Mouse (Mus musculus) brain, embryonic 14.5 days (tissue): ENCODE data around the gene Kat6b. TPM values are rescaled to one million over a fixed set of nuclear protein-coding genes. Genes with fewer than 3 reads are reported as not detected.
"Not testable (repeated sequence)": the region's sequence is repeated elsewhere in the genome, so short reads cannot be mapped to it uniquely, and the experiment has no call there.

Experiments
- DNase-seq: peaks from one replicate; pipeline ENCODE4 v3.0.0-alpha.2; 2011; ENCODE audit warnings: low read depth
- CTCF ChIP-seq: fragments of 200-500 bp; IDR thresholded peaks from 2 replicates; pipeline ENCODE4 v1.5.1; 2012; ENCODE audit warnings: inconsistent platforms, mild to moderate bottlenecking, moderate library complexity, borderline replicate concordance; ENCODE audit not compliant: insufficient read depth, insufficient read length; ENCODE audit errors: extremely low read depth
- POLR2A ChIP-seq: fragments of 200-500 bp; IDR thresholded peaks from 2 replicates; pipeline ENCODE4 v1.6.1; 2012; ENCODE audit warnings: mild to moderate bottlenecking, inconsistent platforms, borderline replicate concordance; ENCODE audit not compliant: poor library complexity, insufficient read depth, insufficient read length, severe bottlenecking; ENCODE audit errors: extremely low read depth
- polyA plus RNA-seq: library from polyadenylated mRNA; depleted of rRNA; stranded (reverse); fragments of >200 nt; gene quantifications from 2 replicates; pipeline ENCODE4 v1.2.3, GENCODE M21; 2012

The Kat6b gene
- polyA plus RNA-seq, 1 experiment = 42.7 TPM

DNA sequence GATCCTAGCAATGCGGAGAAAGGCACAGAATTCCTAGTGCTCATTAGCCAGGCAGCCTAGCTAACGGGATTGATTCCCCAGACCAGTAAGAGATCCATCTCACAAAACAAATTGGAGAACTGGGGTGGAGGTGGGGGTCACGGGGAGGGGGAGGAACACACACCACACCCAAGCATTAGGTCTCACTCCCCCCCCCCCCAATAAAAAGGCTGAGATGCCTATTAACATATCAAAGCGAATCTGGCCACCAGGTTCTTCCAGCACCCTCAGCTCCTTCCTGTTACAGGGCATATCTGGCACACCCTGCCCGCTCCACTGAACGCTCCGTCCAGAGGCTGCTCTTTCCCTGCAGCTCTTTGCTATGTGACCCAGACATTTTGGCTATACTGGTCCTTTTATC is 22.5 kb upstream of the Kat6b start:
- TF ChIP-seq POLR2A (no peak), CTCF (no peak)
- DNase-seq = no peak

DNA sequence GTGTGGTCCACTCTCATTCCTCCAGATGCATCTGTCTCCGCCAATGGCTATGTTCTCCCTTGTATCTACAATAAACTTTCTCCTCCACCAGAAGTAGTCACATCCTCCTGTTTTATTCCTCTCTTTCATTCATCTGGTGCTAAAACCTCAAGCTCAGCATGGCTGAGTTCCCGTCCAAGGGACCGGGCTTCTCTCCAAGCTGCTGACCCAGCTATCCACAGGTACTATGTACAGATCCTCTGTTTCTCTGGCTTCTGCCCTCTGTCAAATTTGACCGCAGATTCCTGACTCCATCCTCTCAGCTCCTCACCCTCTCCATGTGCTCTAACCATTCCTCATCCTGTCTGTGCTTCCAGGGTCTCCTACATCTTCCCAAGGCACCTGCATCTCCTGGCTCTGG is 22.1 kb upstream of the Kat6b start:
- no peak for TF ChIP-seq POLR2A
- no peak for TF ChIP-seq CTCF
- DNase-seq = no peak

DNA sequence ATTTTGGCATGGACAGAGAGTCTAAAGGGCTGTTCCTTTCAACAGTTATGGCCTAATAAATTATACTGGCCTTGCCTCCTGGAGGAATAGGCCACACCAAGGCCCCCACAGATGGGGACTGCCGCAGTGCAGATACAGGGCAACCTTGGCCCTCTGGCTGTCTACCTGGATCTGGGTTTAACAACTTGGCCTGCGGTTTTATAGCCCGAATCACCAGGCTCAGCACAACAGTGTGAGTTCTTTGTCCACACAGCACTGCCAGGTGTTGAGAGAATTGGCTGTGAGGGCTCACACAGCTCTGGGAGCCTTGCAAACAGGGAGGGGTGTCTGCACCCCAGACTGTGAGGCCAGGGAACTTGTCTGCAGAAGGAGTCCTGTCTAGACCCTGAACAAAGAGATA is 18.8 kb upstream of the Kat6b start:
- TF ChIP-seq CTCF = no peak
- TF ChIP-seq POLR2A = no peak

DNA sequence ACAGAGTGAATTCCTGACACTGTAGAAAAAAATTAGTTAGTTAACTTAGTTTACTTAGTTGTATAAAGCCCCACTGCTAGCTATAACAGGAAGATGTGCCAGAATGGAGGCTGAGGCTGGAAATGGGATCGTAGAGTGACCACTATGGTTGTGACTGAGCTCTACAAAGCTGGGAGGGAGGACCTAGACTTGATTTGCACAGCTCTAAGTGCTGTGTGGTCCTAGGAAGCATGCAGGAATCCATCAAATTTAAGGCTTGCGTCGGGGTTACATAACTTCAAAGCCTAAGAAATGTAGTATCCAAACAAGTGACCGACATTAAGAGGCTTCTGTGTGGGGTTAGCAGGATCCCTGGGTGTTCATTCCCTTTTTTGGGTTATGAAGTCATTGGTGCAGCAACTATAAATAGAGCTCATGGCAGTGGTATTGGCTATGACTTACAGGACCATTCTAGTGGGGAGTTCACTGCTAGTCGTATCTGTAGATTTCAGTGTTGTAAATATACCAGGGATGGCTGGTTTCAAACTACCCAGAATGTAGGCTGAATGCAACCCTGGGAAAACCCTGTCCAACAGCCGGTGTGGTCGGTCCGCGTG is 18.0 kb upstream of the Kat6b start:
- TF ChIP-seq CTCF (no peak), POLR2A (no peak)
- DNase-seq = no peak

More for the DNA sequence above, 18.8 kb upstream of the Kat6b start:
- DNase-seq = no peak

DNA sequence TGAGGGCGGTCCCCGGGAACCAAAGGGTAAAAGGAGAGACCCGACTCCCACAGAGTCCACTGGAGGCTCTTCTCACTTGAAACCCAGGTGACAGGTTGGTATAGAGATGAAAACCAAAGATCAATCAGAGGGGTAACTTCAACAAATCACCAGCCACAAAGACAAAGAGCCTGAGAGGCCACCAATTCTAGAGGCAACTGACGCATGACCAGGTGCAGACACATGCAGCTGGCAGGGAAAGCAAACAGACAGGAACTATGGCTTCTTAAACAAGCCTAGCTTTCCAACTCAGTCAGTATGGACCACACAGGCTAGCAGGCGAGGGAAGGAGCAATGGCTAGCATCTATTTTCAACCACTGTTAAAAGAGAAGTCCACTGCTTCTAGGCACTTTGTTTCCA is 10.8 kb upstream of the Kat6b start:
- TF ChIP-seq POLR2A (no peak), CTCF (no peak)
- DNase-seq = no peak

DNA sequence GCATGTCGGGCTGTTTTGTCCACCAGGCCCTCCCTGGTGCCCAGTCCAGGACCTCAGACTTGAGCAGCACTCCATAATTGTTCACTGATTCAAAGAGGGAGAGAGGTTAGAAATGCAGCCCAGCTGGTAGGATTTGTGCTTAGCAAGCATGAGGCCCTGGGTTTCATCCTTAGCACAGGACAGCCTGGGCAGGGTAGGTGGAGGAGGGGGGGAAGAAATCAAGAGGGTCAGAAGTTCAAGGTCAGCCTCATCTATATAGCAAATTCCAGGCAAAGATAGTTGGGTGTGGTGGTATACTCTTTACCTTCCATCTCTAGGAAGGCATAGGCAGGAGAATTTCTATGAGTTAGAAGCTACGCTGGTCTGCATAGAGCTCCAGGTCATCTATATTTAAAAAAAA is 9.3 kb upstream of the Kat6b start:
- no peak for DNase-seq
- no peak for TF ChIP-seq CTCF
- no peak for TF ChIP-seq POLR2A

DNA sequence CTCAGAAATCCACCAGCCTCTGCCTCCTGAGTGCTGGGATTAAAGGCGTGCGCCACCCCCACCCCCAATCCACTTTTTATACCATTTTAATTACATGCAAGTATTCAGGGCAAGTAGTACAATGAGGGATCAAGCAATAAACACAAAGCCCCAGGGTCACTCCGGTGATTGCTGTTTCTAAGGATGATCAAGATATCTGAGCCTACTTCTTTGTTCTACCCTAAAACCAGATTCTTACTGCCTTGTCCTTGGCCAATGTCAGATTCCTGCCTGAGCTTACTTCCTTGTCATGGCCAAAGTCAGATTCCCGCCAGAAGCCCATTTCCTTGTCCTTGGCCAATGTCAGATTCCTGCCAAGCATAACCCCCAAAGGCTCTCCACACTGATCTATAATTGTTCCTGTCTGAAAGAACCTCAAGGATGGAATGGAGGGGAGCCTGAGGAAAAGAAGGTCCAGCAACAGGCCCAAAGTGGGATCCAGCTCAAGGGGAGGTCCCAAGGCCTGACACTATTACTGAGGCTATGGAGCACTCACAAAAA is 6.6 kb upstream of the Kat6b start:
- DNase-seq = not testable (repeated sequence)

DNA sequence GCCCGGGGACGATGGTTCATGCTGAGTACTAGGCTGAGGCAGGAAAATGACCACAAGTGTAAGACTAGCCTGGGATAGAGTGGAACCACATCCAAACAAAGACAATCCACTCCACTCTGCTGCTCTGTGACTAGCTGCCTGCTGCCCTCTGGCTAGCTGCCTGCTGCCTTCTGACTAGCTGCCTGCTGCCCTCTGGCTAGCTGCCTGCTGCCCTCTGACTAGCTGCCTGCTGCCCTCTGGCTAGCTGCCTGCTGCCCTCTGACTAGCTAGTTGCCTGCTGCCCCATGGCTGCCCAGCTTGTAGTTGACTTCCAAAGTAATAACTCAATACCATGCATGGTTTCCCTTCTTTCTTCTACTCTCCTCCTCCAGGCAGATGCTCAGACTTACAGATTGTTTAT is 4.1 kb upstream of the Kat6b start:
- no peak for DNase-seq
- no peak for TF ChIP-seq CTCF
- TF ChIP-seq POLR2A = no peak

DNA sequence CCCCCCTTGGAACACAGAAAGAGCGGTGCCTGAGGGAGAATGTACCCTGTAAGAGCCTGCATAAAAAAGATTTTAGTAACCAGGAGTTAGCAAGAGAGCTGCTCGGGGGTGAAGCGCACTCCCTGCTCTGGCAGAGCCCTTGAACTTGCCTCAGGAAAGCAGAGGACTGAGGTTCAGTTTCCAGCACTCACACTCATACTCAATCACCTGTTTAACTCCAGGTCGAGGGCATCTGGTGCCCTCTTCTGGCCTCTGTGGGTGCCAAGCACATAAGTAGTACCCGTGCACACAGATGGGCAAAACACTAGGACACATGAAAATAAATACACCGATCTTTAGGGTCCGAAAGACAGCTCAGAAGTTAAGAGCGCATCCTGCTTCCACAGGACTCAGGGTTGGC is 1.7 kb upstream of the Kat6b start:
- TF ChIP-seq POLR2A (no peak), CTCF (no peak)
- no peak for DNase-seq

DNA sequence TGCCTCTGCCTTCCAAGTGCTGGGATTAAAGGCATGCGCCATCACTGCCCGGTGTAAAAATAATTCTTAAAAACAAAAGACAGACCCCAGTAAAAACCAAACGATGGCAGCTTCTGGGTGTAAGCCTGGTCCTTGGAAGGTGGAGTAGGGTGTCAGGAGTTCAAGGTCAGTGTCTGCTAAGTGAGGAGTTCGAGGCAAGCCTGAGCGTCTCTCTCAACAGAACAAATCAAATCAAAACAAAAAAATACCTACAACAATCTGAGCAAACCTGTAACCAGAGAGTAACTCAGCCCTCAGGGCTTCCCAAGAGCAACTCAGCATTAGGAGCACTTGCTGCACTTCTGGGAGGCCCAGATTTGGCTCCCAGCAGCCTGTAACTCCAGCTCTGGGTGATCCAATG is 1.0 kb upstream of the Kat6b start:
- no peak for DNase-seq
- TF ChIP-seq CTCF (no peak), POLR2A (no peak)

DNA sequence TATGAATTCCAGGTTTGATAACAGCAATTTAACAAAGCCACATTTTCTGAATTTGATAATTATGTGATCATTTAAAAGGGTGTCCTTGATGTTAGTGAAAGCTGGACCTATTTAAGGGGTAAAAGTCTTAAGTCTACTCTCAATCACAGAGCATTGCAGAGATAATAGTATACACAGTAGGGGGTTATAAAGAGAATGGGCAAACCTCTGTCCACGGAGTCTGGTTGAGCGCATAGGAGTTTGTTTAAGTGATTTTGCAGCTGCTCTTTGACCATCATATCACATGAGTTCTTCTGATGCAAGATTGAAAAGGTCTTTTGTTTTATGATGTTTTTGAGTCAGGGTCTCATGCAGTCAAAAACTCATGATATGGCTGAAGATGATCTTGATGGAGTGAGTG is 3.0 kb downstream of the Kat6b start:
- TF ChIP-seq POLR2A = no peak
- DNase-seq = no peak

DNA sequence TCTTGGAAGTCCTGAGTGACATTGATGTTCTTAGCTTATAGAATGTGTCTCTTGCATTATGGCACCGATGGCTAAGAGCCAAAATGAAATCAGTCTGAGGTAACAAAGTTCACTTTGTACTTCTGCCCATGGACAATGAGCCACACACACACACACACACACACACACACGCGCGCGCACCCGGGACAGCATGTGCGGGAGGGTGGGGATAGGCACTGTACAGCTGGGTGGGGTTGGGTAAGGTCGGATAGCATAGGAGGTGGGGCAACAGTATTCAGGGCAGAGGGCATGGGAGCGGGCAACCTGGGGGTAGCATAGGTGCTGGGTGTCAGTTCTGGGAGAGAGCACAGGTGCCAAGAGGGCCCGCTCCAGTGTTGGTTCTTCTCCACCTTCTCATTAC is 3.5 kb downstream of the Kat6b start:
- DNase-seq = no peak
- no peak for TF ChIP-seq CTCF
- TF ChIP-seq POLR2A = no peak
